Mouse (Mus musculus) granulocyte monocyte progenitor cell, adult 5-6 weeks (primary cell): Measurements from ENCODE around the gene Rpl11. TPM values are rescaled to one million over a fixed set of nuclear protein-coding genes. Genes with fewer than 3 reads are reported as not detected.
"Not testable (repeated sequence)": the region's sequence is repeated elsewhere in the genome, so short reads cannot be mapped to it uniquely, and the experiment has no call there.

Source experiments
- ATAC-seq: replicated peaks from 2 replicates; pipeline ENCODE4 v1.8.0; 2016; ENCODE audit warnings: mild to moderate bottlenecking, moderate TSS enrichment, inconsistent platforms; ENCODE audit not compliant: poor library complexity, severe bottlenecking
- total RNA-seq, 2 experiments: library from RNA; stranded (forward) in 1 of 2; stranded (reverse) in 1 of 2; fragments of 200-712, 200-1000 nt in 1 of 2; fragments of >200 nt in 1 of 2; fragmentation: Nextera tagmentation in 1 of 2; gene quantifications; 2 replicates each; pipeline ENCODE4 v1.2.3; 2014 to 2017

Gene Rpl11
- 1,756 and 1,826 TPM in 2 replicates for total RNA-seq (2014; fragmentation: Nextera tagmentation)
- total RNA-seq (2017) = 806 and 1,025 TPM in 2 replicates

GRCm38 (mm10) chr4:136053247-136053596 lies at the start of gene Rpl11:
Gene Rpl11 (minus strand): TSS chr4:136053428.
- ATAC-seq = peak; percentile 92

- not testable (repeated sequence) for ATAC-seq
Measured at GRCm38 (mm10) chr4:136101753-136102152, 48.5 kb upstream of the Rpl11 start.

- no peak for ATAC-seq
Measured at GRCm38 (mm10) chr4:136100396-136101070, 47.3 kb upstream of the Rpl11 start.

- no peak for ATAC-seq
Measured at GRCm38 (mm10) chr4:136098446-136098845, 45.2 kb upstream of the Rpl11 start.

GRCm38 (mm10) chr4:136096446-136097113 lies 43.4 kb upstream of the Rpl11 start:
- no peak for ATAC-seq

- ATAC-seq = no peak
Measured at GRCm38 (mm10) chr4:136095490-136096105, 42.4 kb upstream of the Rpl11 start.

GRCm38 (mm10) chr4:136094519-136095219 lies 41.4 kb upstream of the Rpl11 start:
- ATAC-seq = no peak

GRCm38 (mm10) chr4:136092498-136092897 lies 39.3 kb upstream of the Rpl11 start:
- no peak for ATAC-seq

- no peak for ATAC-seq
Measured at GRCm38 (mm10) chr4:136091346-136091745, 38.1 kb upstream of the Rpl11 start.

- ATAC-seq = no peak
Measured at GRCm38 (mm10) chr4:136089748-136090583, 36.7 kb upstream of the Rpl11 start.

GRCm38 (mm10) chr4:136088971-136089747 lies 35.9 kb upstream of the Rpl11 start:
- ATAC-seq = no peak

GRCm38 (mm10) chr4:136088364-136088763 lies 35.1 kb upstream of the Rpl11 start:
- no peak for ATAC-seq

GRCm38 (mm10) chr4:136087261-136087660 lies 34.0 kb upstream of the Rpl11 start:
- ATAC-seq = no peak

GRCm38 (mm10) chr4:136084840-136085239 lies 31.6 kb upstream of the Rpl11 start:
- ATAC-seq = no peak

- no peak for ATAC-seq
Measured at GRCm38 (mm10) chr4:136083269-136084105, 30.3 kb upstream of the Rpl11 start.

GRCm38 (mm10) chr4:136081729-136082128 lies 28.5 kb upstream of the Rpl11 start:
- ATAC-seq = no peak

GRCm38 (mm10) chr4:136078649-136079048 lies 25.4 kb upstream of the Rpl11 start:
- no peak for ATAC-seq

GRCm38 (mm10) chr4:136076776-136077538 lies 23.7 kb upstream of the Rpl11 start:
- no peak for ATAC-seq
